Mouse (Mus musculus): ENCODE results near the gene Gp1bb. TPM values are rescaled to one million over a fixed set of nuclear protein-coding genes. Genes with fewer than 3 reads are reported as not detected.

Gene Gp1bb
- total and polyA plus RNA-seq, 3 experiments: not detected

DNA sequence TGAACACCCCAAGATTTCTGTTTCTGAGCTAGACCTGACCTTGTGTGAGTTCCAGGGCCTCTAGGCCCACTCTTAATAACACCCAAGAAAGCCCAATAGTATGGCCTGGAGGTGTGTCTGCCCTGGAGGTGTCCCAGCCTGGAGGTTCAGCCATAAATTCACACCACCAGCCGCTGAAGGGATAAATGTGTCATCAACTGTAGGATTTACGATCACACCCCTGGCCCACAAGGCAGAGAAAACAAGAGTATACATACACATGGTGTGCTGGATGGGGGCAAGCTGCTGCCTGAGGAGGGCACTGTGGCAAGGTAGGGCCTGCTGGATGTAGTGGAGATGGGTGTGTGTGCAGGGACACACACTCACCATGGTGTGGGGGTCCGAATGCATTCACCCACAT, 8.9 kb downstream of the Gp1bb start:
- H3K79me2 ChIP-seq (replicated peaks; ENCODE audit: control insufficient read depth, extremely low read depth, insufficient read depth, poor library complexity, severe bottlenecking): no peaks in the 10 kb centered on the region
- H3K4me3 ChIP-seq (replicated peaks in 1 of 3; ENCODE audit: low read depth in 2 of 3, low read length in 2 of 3, poor library complexity in 1 of 3): no peak overlapping the region
- H3K4me2 ChIP-seq (ENCODE audit: insufficient read depth, low read depth, poor library complexity, severe bottlenecking): no peak overlapping the region
- no peaks in the 10 kb centered on the region for H3K9me3 ChIP-seq (replicated peaks; ENCODE audit: low read length)
- in situ Hi-C loops (cut with MboI; ENCODE audit: low pct_ligation_motif_present, low pct_unique_long_range_greater_than_20kb, low sequenced_read_pairs) (loop anchor here (5.0 kb wide), 1 partner anchor 171 kb away; no protein-coding TSS in a partner anchor), dilution Hi-C loops (cut with MboI; ENCODE audit: extremely low pct_ligation_motif_present, extremely low pct_unique_long_range_greater_than_20kb, low sequenced_read_pairs) (no loop called here)
- peaks cover 44% of the 10 kb centered on the region for H3K27me3 ChIP-seq (replicated peaks)
- TF ChIP-seq CHD2 (IDR thresholded peaks at IDR 0.05; ENCODE audit: low read length) (no peak), IRF4 (IDR thresholded peaks at IDR 0.05; ENCODE audit: low read depth, low read length) (no peak), CHD1 (IDR thresholded peaks at IDR 0.05; ENCODE audit: low read depth, low read length) (no peak), USF1 (IDR thresholded peaks at IDR 0.05; ENCODE audit: low read depth, low read length) (no peak), ZNF384 (IDR thresholded peaks at IDR 0.05; ENCODE audit: low read depth, low read length) (no peak), RAD21 (IDR thresholded peaks at IDR 0.05; ENCODE audit: low read depth, low read length) (no peak), MXI1 (IDR thresholded peaks at IDR 0.05; ENCODE audit: low read depth, low read length) (no peak), MEF2A (IDR thresholded peaks at IDR 0.05; ENCODE audit: borderline replicate concordance, low read depth, low read length) (no peak), MYC (IDR thresholded peaks at IDR 0.05; ENCODE audit: low read depth, low read length) (no peak), UBTF (IDR thresholded peaks at IDR 0.05; ENCODE audit: low read depth, low read length) (no peak), USF2 (conservative IDR thresholded peaks at IDR 0.05; ENCODE audit: low read depth, low read length) (no peak), TCF12 (IDR thresholded peaks at IDR 0.05; ENCODE audit: low read depth, low read length) (no peak), JUND (conservative IDR thresholded peaks at IDR 0.05; ENCODE audit: low read depth, low read length) (no peak), NRF1 (IDR thresholded peaks at IDR 0.05; ENCODE audit: low read depth, low read length) (no peak), ZKSCAN1 (IDR thresholded peaks at IDR 0.05; ENCODE audit: borderline replicate concordance, low read depth, low read length) (no peak), GABPA (IDR thresholded peaks at IDR 0.05; ENCODE audit: insufficient replicate concordance, low read depth, low read length) (no peak), ZC3H11A (IDR thresholded peaks at IDR 0.05; ENCODE audit: low read depth, low read length) (no peak)
- H3K9ac ChIP-seq (ENCODE audit: insufficient read depth, low read depth): no peak overlapping the region
- no peak overlapping the region for H3K27ac ChIP-seq (ENCODE audit: insufficient read depth, low read depth)
- peaks cover 8 to 22% of the 10 kb centered on the region in 2 experiments for H3K4me1 ChIP-seq (ENCODE audit: control insufficient read depth in 1 of 2, insufficient read depth in 2 of 2)
- H3K36me3 ChIP-seq (replicated peaks in 1 of 2; ENCODE audit: control insufficient read depth in 1 of 2, insufficient read depth in 1 of 2, low read length in 1 of 2): no peaks in the 10 kb centered on the region
- no peak for DNase-seq (ENCODE audit: extremely low read depth)

DNA sequence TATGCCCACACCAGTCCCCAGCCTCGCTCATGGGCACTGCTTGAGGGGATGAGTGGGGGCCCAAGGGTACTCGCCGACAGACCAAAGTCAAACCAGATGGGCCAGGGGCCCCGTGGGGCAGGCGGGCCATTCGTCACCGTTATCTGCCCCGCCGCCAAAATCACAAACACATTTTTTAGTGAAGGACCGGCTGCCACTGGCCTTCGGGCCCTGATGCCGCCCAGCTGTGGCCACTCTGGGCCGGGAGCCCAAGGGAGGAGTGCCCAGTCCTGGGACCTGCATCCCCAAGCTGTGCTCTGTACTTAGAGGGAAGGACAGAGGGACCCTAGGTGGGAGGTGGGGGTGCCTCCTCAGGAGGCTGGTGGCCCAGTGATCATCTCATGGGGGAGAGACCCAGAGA, 10.5 kb downstream of the Gp1bb start:
- Histone ChIP-seq H3K4me2 (ENCODE audit: insufficient read depth, low read depth, poor library complexity, severe bottlenecking) (no peak overlapping the region), H3K4me1 (ENCODE audit: control insufficient read depth in 1 of 2, insufficient read depth in 2 of 2) (peaks cover 8 to 23% of the 10 kb centered on the region in 2 experiments), H3K36me3 (replicated peaks in 1 of 2; ENCODE audit: control insufficient read depth in 1 of 2, insufficient read depth in 1 of 2, low read length in 1 of 2) (no peaks in the 10 kb centered on the region), H3K27ac (ENCODE audit: insufficient read depth, low read depth) (no peak overlapping the region), H3K79me2 (replicated peaks; ENCODE audit: control insufficient read depth, extremely low read depth, insufficient read depth, poor library complexity, severe bottlenecking) (no peaks in the 10 kb centered on the region), H3K4me3 (replicated peaks in 1 of 3; ENCODE audit: low read depth in 2 of 3, low read length in 2 of 3, poor library complexity in 1 of 3) (no peak overlapping the region), H3K27me3 (replicated peaks) (peaks cover 44% of the 10 kb centered on the region), H3K9me3 (replicated peaks; ENCODE audit: low read length) (no peaks in the 10 kb centered on the region), H3K9ac (ENCODE audit: insufficient read depth, low read depth) (no peak overlapping the region)
- no peak for DNase-seq (ENCODE audit: extremely low read depth)
- in situ Hi-C loops (cut with MboI; ENCODE audit: low pct_ligation_motif_present, low pct_unique_long_range_greater_than_20kb, low sequenced_read_pairs) (loop anchor here (5.0 kb wide), 1 partner anchor 169 kb away; no protein-coding TSS in a partner anchor), dilution Hi-C loops (cut with MboI; ENCODE audit: extremely low pct_ligation_motif_present, extremely low pct_unique_long_range_greater_than_20kb, low sequenced_read_pairs) (no loop called here)
- no peak for TF ChIP-seq ETS1 (conservative IDR thresholded peaks at IDR 0.05; ENCODE audit: low read depth, low read length)
- no peak for TF ChIP-seq E2F4 (IDR thresholded peaks at IDR 0.05; ENCODE audit: insufficient replicate concordance, low read depth, low read length)
- no peak for TF ChIP-seq POLR2A (IDR thresholded peaks at IDR 0.05; ENCODE audit: low read depth, low read length)
- no peak for TF ChIP-seq NELFE (IDR thresholded peaks at IDR 0.05; ENCODE audit: low read depth, low read length)
- no peak for TF ChIP-seq ELF1 (IDR thresholded peaks at IDR 0.05; ENCODE audit: low read depth, low read length)
- no peak for TF ChIP-seq CTCF (conservative IDR thresholded peaks at IDR 0.05 in 1 of 2, IDR thresholded peaks at IDR 0.05 in 1 of 2; ENCODE audit: low read depth in 2 of 2, low read length in 2 of 2)
- TF ChIP-seq ZKSCAN1 (IDR thresholded peaks at IDR 0.05; ENCODE audit: borderline replicate concordance, low read depth, low read length): no peak
- TF ChIP-seq RAD21 (IDR thresholded peaks at IDR 0.05; ENCODE audit: low read depth, low read length): no peak
- TF ChIP-seq JUN (IDR thresholded peaks at IDR 0.05; ENCODE audit: insufficient read depth, low read depth, low read length): no peak
- no peak for TF ChIP-seq TCF12 (IDR thresholded peaks at IDR 0.05; ENCODE audit: low read depth, low read length)
- TF ChIP-seq USF1 (IDR thresholded peaks at IDR 0.05; ENCODE audit: low read depth, low read length): no peak
- no peak for TF ChIP-seq SIN3A (IDR thresholded peaks at IDR 0.05; ENCODE audit: low read length)
- no peak for TF ChIP-seq EP300 (IDR thresholded peaks at IDR 0.05; ENCODE audit: low read length)
- no peak for TF ChIP-seq KAT2A (IDR thresholded peaks at IDR 0.05; ENCODE audit: insufficient replicate concordance, low read length)
- TF ChIP-seq MAZ (IDR thresholded peaks at IDR 0.05; ENCODE audit: low read depth, low read length): no peak
- no peak for TF ChIP-seq SMC3 (IDR thresholded peaks at IDR 0.05; ENCODE audit: low read depth, low read length)
- no peak for TF ChIP-seq IRF4 (IDR thresholded peaks at IDR 0.05; ENCODE audit: low read depth, low read length)
- TF ChIP-seq MAFK (IDR thresholded peaks at IDR 0.05; ENCODE audit: insufficient replicate concordance, low read length): no peak
- TF ChIP-seq MEF2A (IDR thresholded peaks at IDR 0.05; ENCODE audit: borderline replicate concordance, low read depth, low read length): no peak
- TF ChIP-seq POLR2AphosphoS2 (IDR thresholded peaks at IDR 0.05; ENCODE audit: low read depth, low read length): no peak

All from CH12.LX (cell line).